Mouse (Mus musculus) right cerebral cortex, postnatal 25 days (tissue): Measurements from ENCODE around the gene Abcb11.
"Not testable (repeated sequence)": the region's sequence is repeated elsewhere in the genome, so short reads cannot be mapped to it uniquely, and the experiment has no call there.

Experiments
- DNase-seq: peaks from one replicate; pipeline ENCODE4 v3.0.0; 2022

Abcb11 gene

GRCm38 (mm10) chr2:69342496-69343221 lies at the start of gene Abcb11:
Gene Abcb11, minus strand, starts transcription at chr2:69342616.
- DNase-seq, result no peak

- no peak for DNase-seq
These were observed 43.9 kb upstream of the Abcb11 start for GRCm38 (mm10) chr2:69386118-69386871.

GRCm38 (mm10) chr2:69382838-69383237 lies 40.4 kb upstream of the Abcb11 start:
- no peak for DNase-seq

GRCm38 (mm10) chr2:69381740-69382139 lies 39.3 kb upstream of the Abcb11 start:
- DNase-seq, result no peak

GRCm38 (mm10) chr2:69380281-69380680 lies 37.9 kb upstream of the Abcb11 start, which contains the start of gene Dhrs9:
Gene Dhrs9, plus strand, starts transcription at chr2:69380445.
- DNase-seq, result no peak

GRCm38 (mm10) chr2:69379801-69380200 lies 37.4 kb upstream of the Abcb11 start:
- no peak for DNase-seq

GRCm38 (mm10) chr2:69376780-69377179 lies 34.4 kb upstream of the Abcb11 start:
- no peak for DNase-seq

GRCm38 (mm10) chr2:69365275-69365674 lies 22.9 kb upstream of the Abcb11 start:
- no peak for DNase-seq

- no peak for DNase-seq
These were observed 22.4 kb upstream of the Abcb11 start for GRCm38 (mm10) chr2:69364831-69365230.

- not testable (repeated sequence) for DNase-seq
These were observed 13.0 kb upstream of the Abcb11 start for GRCm38 (mm10) chr2:69355402-69355801.

GRCm38 (mm10) chr2:69341506-69341905 lies 910 bp downstream of the Abcb11 start:
- no peak for DNase-seq

GRCm38 (mm10) chr2:69331523-69331922 lies 10.9 kb downstream of the Abcb11 start:
- DNase-seq, result not testable (repeated sequence)

GRCm38 (mm10) chr2:69328509-69329163 lies 13.8 kb downstream of the Abcb11 start:
- DNase-seq, result no peak

GRCm38 (mm10) chr2:69324881-69325660 lies 17.3 kb downstream of the Abcb11 start:
- no peak for DNase-seq

- DNase-seq, result no peak
These were observed 19.4 kb downstream of the Abcb11 start for GRCm38 (mm10) chr2:69323018-69323417.

GRCm38 (mm10) chr2:69321457-69321856 lies 21.0 kb downstream of the Abcb11 start:
- DNase-seq, result no peak

GRCm38 (mm10) chr2:69311337-69311736 lies 31.1 kb downstream of the Abcb11 start:
- DNase-seq, result no peak

GRCm38 (mm10) chr2:69308136-69308535 lies 34.3 kb downstream of the Abcb11 start:
- DNase-seq, result no peak

GRCm38 (mm10) chr2:69300568-69300967 lies 41.8 kb downstream of the Abcb11 start:
- DNase-seq, result not testable (repeated sequence)

GRCm38 (mm10) chr2:69294508-69294907 lies 47.9 kb downstream of the Abcb11 start:
- no peak for DNase-seq

GRCm38 (mm10) chr2:69288989-69289388 lies 53.4 kb downstream of the Abcb11 start:
- DNase-seq, result no peak

GRCm38 (mm10) chr2:69275875-69276274 lies 66.5 kb downstream of the Abcb11 start:
- DNase-seq, result no peak
